Mouse (Mus musculus) B cell, adult 2 months (primary cell): Measurements from ENCODE around the gene Ppp2ca.
"Not testable (repeated sequence)": the region's sequence is repeated elsewhere in the genome, so short reads cannot be mapped to it uniquely, and the experiment has no call there.

Source experiments
- DNase-seq, 2 experiments: peaks; one replicate each; pipeline ENCODE4 v3.0.0; 2022

Ppp2ca gene

GRCm38 (mm10) chr11:52097016-52097415 is 1.5 kb upstream of the Ppp2ca start:
- no peak for DNase-seq

GRCm38 (mm10) chr11:52097596-52097995 is 885 bp upstream of the Ppp2ca start:
- no peak for DNase-seq

GRCm38 (mm10) chr11:52099031-52099761 is 715 bp downstream of the Ppp2ca start:
- DNase-seq: peak; percentile 72 to 74

- no peak for DNase-seq
Measured at GRCm38 (mm10) chr11:52099771-52100219, 1.3 kb downstream of the Ppp2ca start.

GRCm38 (mm10) chr11:52102977-52103376 is 4.5 kb downstream of the Ppp2ca start:
- no peak for DNase-seq

- DNase-seq: no peak
Measured at GRCm38 (mm10) chr11:52105503-52105902, 7.0 kb downstream of the Ppp2ca start.

- DNase-seq: no peak
Measured at GRCm38 (mm10) chr11:52106037-52106436, 7.6 kb downstream of the Ppp2ca start.

- no peak for DNase-seq
Measured at GRCm38 (mm10) chr11:52106438-52106837, 8.0 kb downstream of the Ppp2ca start.

- DNase-seq: no peak
Measured at GRCm38 (mm10) chr11:52108796-52109195, 10.3 kb downstream of the Ppp2ca start.

GRCm38 (mm10) chr11:52109421-52109820 is 10.9 kb downstream of the Ppp2ca start:
- no peak for DNase-seq

GRCm38 (mm10) chr11:52115479-52115878 is 17.0 kb downstream of the Ppp2ca start:
- DNase-seq: no peak

GRCm38 (mm10) chr11:52116117-52116516 is 17.6 kb downstream of the Ppp2ca start:
- not testable (repeated sequence) for DNase-seq

- no peak for DNase-seq
Measured at GRCm38 (mm10) chr11:52117156-52117555, 18.7 kb downstream of the Ppp2ca start.

- not testable (repeated sequence) for DNase-seq
Measured at GRCm38 (mm10) chr11:52120415-52120814, 21.9 kb downstream of the Ppp2ca start.

GRCm38 (mm10) chr11:52122045-52122444 is 23.6 kb downstream of the Ppp2ca start:
- DNase-seq: no peak

GRCm38 (mm10) chr11:52124468-52124867 is 26.0 kb downstream of the Ppp2ca start:
- no peak for DNase-seq

- no peak for DNase-seq
Measured at GRCm38 (mm10) chr11:52127169-52127568, 28.7 kb downstream of the Ppp2ca start.

- no peak for DNase-seq
Measured at GRCm38 (mm10) chr11:52127760-52128159, 29.3 kb downstream of the Ppp2ca start.

- DNase-seq: no peak
Measured at GRCm38 (mm10) chr11:52128316-52129061, 30.0 kb downstream of the Ppp2ca start.

- peak in 1 of 2 experiments; percentile 16 for DNase-seq
Measured at GRCm38 (mm10) chr11:52129171-52129570, 30.7 kb downstream of the Ppp2ca start.

GRCm38 (mm10) chr11:52129621-52130450 is 31.4 kb downstream of the Ppp2ca start:
- no peak for DNase-seq

GRCm38 (mm10) chr11:52130451-52131068 is 32.1 kb downstream of the Ppp2ca start:
- no peak for DNase-seq

- not testable (repeated sequence) for DNase-seq
Measured at GRCm38 (mm10) chr11:52143675-52144074, 45.2 kb downstream of the Ppp2ca start.
